ENCODE assay signal across 18 mouse cellular contexts in genomic region chr17:31968801-31969200, GRCm38 (mm10).
A peak's percentile ranks its signal among the peaks of the same experiment; 100 is the strongest.
DNase-seq lines count a peak whose midpoint lies in the region; ATAC-seq and TF ChIP-seq lines count a peak whose summit lies in the region.
"Had no signal": no experiment of that assay in that cellular context is flagged by ENCODE, and none has a peak within 500 bp of the region (broad histone marks: within the 10 kb centered on the region; RNA-seq: fewer than 3 reads in every experiment).

No protein-coding gene starts in this region.

- peak; percentile 23 for DNase-seq in kidney, adult 9 months
- DNase-seq in A20 (ENCODE audit: low read depth, low spot score): peak; percentile 7
- no peak for DNase-seq in gastrocnemius, adult 2 months
- DNase-seq: adrenal gland, postnatal 14 days; cerebellum, adult 2 months; cerebellum, postnatal 10 days; embryo, embryonic 11 days; gastrocnemius, postnatal 10 days; heart, postnatal 10 days had no signal

- WGBS in kidney, embryonic 16.5 days: 78% methylated on average over 1 of the region's 1 CpGs

- no peaks in the 10 kb centered on the region for H3K36me3 ChIP-seq in kidney, embryonic 16.5 days (ENCODE audit: insufficient read depth, low read length)
- H3K36me3 ChIP-seq: embryonic facial prominence, embryonic 15.5 days; forebrain, embryonic 15.5 days; G1E; hindbrain, embryonic 13.5 days had no signal

- no peak overlapping the region for H3K9ac ChIP-seq in kidney, embryonic 16.5 days (replicated peaks; ENCODE audit: low read length)
- H3K9ac ChIP-seq: embryonic facial prominence, embryonic 15.5 days; forebrain, embryonic 15.5 days; hindbrain, embryonic 13.5 days had no signal

- H3K4me3 ChIP-seq in kidney, embryonic 16.5 days (ENCODE audit: low read length): no peak overlapping the region
- H3K4me3 ChIP-seq in bone marrow macrophage, adult 2 months (ENCODE audit: insufficient read depth, low read length): no peak overlapping the region
- no peak overlapping the region for H3K4me3 ChIP-seq in gastrocnemius, adult 2 months
- H3K4me3 ChIP-seq: embryonic facial prominence, embryonic 15.5 days; forebrain, embryonic 15.5 days; hindbrain, embryonic 13.5 days had no signal

- no peaks in the 10 kb centered on the region for H3K27me3 ChIP-seq in kidney, embryonic 16.5 days (ENCODE audit: insufficient read depth, low read length)
- H3K27me3 ChIP-seq: embryonic facial prominence, embryonic 15.5 days; forebrain, embryonic 15.5 days; hindbrain, embryonic 13.5 days had no signal

- ATAC-seq in kidney, embryonic 16.5 days (ENCODE audit: low FRiP score, low TSS enrichment): no peak
- peak; percentile 52; the same call in 1 of the 2 replicates for ATAC-seq in megakaryocyte progenitor cell, adult 5-6 weeks (replicated peaks; ENCODE audit: poor library complexity)
- ATAC-seq: activated CD4-positive, CD25-positive, alpha-beta regulatory T cell, adult 4 months; forebrain, embryonic 15.5 days; hindbrain, postnatal 0 days had no signal

- H3K4me1 ChIP-seq in kidney, embryonic 16.5 days (ENCODE audit: insufficient read depth, low read length): peaks cover 22% of the 10 kb centered on the region
- H3K4me1 ChIP-seq in bone marrow macrophage, adult 2 months (ENCODE audit: control insufficient read depth, insufficient read depth, low read length): peaks cover 28% of the 10 kb centered on the region
- H3K4me1 ChIP-seq: forebrain, embryonic 15.5 days; hindbrain, embryonic 13.5 days had no signal

- no peak overlapping the region for H3K4me2 ChIP-seq in kidney, embryonic 16.5 days (replicated peaks; ENCODE audit: low read depth, low read length)
- H3K4me2 ChIP-seq: embryonic facial prominence, embryonic 15.5 days; forebrain, embryonic 15.5 days; hindbrain, embryonic 13.5 days had no signal

- H3K27ac ChIP-seq in kidney, embryonic 16.5 days (ENCODE audit: low read length): no peak overlapping the region
- H3K27ac ChIP-seq in bone marrow macrophage, adult 2 months (ENCODE audit: insufficient read depth, low read depth, low read length): peak overlapping the region; percentile 18; the same call in 1 of the 2 replicates
- H3K27ac ChIP-seq in gastrocnemius, adult 2 months: no peak overlapping the region
- H3K27ac ChIP-seq: embryonic facial prominence, embryonic 15.5 days; forebrain, embryonic 15.5 days; hindbrain, embryonic 13.5 days; hindbrain, postnatal 0 days had no signal

- intact Hi-C loops in gastrocnemius, adult 2 months (cut with DNase I): no loop called here

- TF ChIP-seq CTCF in bone marrow macrophage, adult 2 months (IDR thresholded peaks at IDR 0.05; ENCODE audit: low read depth, low read length): no peak
- TF ChIP-seq CTCF in gastrocnemius, adult 2 months (IDR thresholded peaks at IDR 0.05): no peak

- no peak for TF ChIP-seq POLR2A in bone marrow macrophage, adult 2 months (IDR thresholded peaks at IDR 0.05; ENCODE audit: borderline replicate concordance, low read depth, low read length)

- H3K9me3 ChIP-seq in kidney, embryonic 16.5 days (ENCODE audit: low read length): no peaks in the 10 kb centered on the region
- H3K9me3 ChIP-seq: embryonic facial prominence, embryonic 15.5 days; forebrain, embryonic 15.5 days; G1E; hindbrain, embryonic 13.5 days had no signal
